Mouse (Mus musculus): ENCODE measurements at regions not wholly inside any gene's neighbourhood (a gene's known extent, or its start where the extent isn't known, plus 50 kb on each side); places are given as distances from the start of the nearest gene placed in this dataset.

DNA sequence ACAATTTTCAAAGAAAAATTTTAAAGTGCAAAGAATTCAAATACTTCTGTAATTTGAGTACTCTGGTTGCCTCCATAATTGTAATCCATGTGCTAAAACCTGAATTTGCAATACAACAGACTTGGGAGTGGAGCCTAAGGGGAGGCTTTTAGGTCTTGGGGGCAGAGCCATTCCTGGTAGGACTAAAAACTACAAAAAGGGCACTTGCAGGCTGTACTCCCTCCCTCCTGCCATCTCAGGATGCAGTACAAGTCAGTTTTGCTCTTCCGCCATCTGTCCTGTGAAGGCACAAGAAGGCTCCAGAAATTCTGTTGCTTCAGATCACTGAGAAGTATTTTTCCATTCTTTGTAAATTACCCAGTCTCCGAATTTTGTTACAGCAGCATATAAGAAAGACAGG, 467.4 kb upstream of the Nox3 start:
- TF ChIP-seq CTCF (IDR thresholded peaks at IDR 0.05; ENCODE audit: low read depth) (no peak), EP300 (optimal IDR thresholded peaks at IDR 0.05) (no peak)
